Mouse (Mus musculus): ENCODE measurements at regions not wholly inside any gene's neighbourhood (a gene's known extent, or its start where the extent isn't known, plus 50 kb on each side); places are given as distances from the start of the nearest gene placed in this dataset.

DNA sequence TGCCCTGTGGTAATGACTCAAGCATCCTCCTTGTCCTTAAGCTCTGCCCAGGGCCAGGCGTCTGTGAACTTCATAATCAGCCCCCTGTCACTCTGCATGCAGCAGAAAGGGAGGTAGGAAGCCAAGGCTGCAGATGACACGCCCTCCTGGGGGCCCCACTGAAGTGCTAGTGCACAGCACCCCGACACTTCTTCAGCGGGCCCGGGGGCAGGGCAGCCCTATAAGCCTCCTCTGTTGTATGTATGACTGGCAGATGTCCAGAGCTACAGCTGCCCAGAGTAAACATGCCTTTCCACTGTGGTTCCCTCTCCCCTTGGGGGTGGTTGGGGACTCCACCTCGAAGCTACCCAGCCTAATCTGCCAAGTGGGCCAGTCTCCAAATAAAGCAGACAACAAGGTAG is 107.2 kb upstream of the Vps8 start:
- 69% methylated on average over 6 of the region's 6 CpGs for WGBS
- H3K27ac ChIP-seq (ENCODE audit: low read depth, low read length), result no peak overlapping the region
- H3K4me3 ChIP-seq (ENCODE audit: low read depth, low read length), result no peak overlapping the region
- ATAC-seq (ENCODE audit: low FRiP score), result no peak
- H3K27me3 ChIP-seq (ENCODE audit: control insufficient read depth, insufficient read depth, low read length), result no peaks in the 10 kb centered on the region
- H3K4me1 ChIP-seq (replicated peaks; ENCODE audit: control insufficient read depth, insufficient read depth, low read length), result no peaks in the 10 kb centered on the region
- H3K9ac ChIP-seq (ENCODE audit: low read depth, low read length), result no peak overlapping the region
- DNase-seq (ENCODE audit: low spot score), result no peak
- no peaks in the 10 kb centered on the region for H3K36me3 ChIP-seq (ENCODE audit: control insufficient read depth, insufficient read depth, low read length)
- H3K9me3 ChIP-seq (ENCODE audit: control insufficient read depth, low read length), result no peaks in the 10 kb centered on the region
- H3K4me2 ChIP-seq (replicated peaks; ENCODE audit: low read depth, low read length), result no peak overlapping the region

DNA sequence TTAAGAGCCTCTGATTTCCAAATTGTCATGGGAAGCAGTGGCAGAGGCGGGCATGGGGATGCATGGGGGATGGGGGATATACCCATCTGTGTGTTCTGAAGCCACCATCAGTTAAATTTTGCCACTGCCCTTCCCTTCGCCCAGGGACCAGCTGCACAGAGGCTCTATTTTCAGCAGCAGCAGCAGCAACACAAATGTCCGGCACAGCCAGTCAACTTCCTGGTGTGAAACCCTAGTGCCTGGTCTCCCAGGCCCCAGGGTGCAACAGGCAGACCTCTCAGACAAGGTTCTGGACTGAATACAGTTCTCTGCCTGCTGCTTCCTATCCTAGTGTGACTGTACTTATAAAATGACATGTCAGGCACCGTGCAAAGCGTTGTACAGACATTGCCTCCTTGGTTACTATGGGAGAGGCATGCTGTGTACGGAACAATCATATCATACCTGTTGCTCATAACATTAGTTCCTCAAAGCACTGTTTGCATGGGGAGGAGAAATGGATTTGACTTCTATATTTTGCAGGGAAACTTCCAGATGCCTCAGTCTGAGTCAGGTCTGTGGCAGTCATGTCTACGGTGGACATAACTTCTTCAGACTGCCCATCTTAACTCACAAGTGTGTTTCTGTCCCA is 104.8 kb upstream of the Vps8 start:
- Histone ChIP-seq H3K27ac (ENCODE audit: low read depth, low read length) (no peak overlapping the region), H3K9ac (ENCODE audit: low read depth, low read length) (no peak overlapping the region), H3K36me3 (ENCODE audit: control insufficient read depth, insufficient read depth, low read length) (no peaks in the 10 kb centered on the region), H3K4me3 (ENCODE audit: low read depth, low read length) (no peak overlapping the region), H3K4me1 (replicated peaks; ENCODE audit: control insufficient read depth, insufficient read depth, low read length) (no peaks in the 10 kb centered on the region), H3K4me2 (replicated peaks; ENCODE audit: low read depth, low read length) (no peak overlapping the region), H3K27me3 (ENCODE audit: control insufficient read depth, insufficient read depth, low read length) (no peaks in the 10 kb centered on the region), H3K9me3 (ENCODE audit: control insufficient read depth, low read length) (no peaks in the 10 kb centered on the region)
- WGBS, result 82% methylated on average over 7 of the region's 7 CpGs
- DNase-seq (ENCODE audit: low spot score), result no peak
- ATAC-seq (ENCODE audit: low FRiP score), result no peak

DNA sequence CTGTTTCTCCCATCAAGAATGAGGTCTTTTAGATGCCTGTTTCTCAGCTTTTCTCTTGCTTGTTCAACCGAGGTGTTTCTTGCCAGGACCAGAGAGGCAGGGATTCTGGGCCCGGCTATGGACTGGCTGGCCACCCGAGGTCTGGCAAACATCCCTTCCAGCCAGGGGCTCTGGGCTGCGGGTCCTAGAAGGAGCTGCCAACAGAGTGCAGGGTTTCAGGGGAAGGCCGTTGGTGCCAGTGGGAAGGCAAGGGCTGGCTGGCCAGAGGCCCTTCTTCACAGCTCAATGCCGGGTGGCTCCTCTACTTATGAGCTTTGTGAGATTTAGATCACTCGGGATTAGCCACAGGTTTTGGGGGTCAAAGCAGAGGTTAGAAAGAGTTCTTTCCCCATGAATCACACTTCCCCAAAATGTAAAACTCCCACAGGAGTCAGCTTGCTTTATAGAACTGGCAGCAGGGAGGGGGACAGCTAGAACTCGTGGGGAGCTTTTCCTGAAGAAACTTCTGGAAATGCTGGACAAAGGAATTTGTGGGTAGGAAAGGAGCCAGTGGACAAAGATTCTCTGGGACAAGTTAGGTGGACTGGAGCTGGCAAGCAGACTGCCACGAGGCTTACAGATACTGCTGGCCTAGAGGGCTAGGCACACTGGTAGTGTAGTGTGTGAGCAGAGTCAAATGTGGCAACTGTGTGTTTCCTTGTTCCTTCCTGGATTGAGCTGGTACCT is 104.1 kb upstream of the Vps8 start:
- WGBS, result 71% methylated on average over 9 of the region's 9 CpGs
- DNase-seq (ENCODE audit: low spot score), result no peak

DNA sequence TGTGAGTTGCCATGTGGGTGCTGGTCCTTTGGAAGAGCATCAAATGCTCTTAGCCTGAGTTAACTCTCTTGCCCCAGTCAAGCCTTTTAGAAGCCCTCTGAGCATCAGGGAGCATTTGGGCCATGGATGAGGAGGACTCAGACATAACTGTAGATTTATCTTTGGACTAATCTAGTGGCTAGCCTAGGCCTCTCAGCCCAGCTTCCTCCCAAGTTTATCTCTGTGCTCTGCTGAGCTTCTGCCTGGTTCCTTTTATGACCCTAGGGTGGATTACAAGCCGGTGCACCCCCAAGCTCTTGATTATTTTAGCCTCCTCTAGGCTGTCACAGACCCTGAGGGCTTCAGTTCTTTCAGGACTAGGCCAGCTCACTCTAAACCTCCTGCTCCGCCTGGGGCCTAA is 102.6 kb upstream of the Vps8 start:
- WGBS, result 86% methylated on average over 2 of the region's 2 CpGs
- no peak for ATAC-seq (ENCODE audit: low FRiP score)
- H3K4me2 ChIP-seq (replicated peaks; ENCODE audit: low read depth, low read length), result no peak overlapping the region
- H3K9me3 ChIP-seq (ENCODE audit: control insufficient read depth, low read length), result no peaks in the 10 kb centered on the region
- no peak overlapping the region for H3K9ac ChIP-seq (ENCODE audit: low read depth, low read length)
- H3K4me3 ChIP-seq (ENCODE audit: low read depth, low read length), result no peak overlapping the region
- H3K27ac ChIP-seq (ENCODE audit: low read depth, low read length), result no peak overlapping the region
- H3K36me3 ChIP-seq (ENCODE audit: control insufficient read depth, insufficient read depth, low read length), result no peaks in the 10 kb centered on the region
- no peaks in the 10 kb centered on the region for H3K27me3 ChIP-seq (ENCODE audit: control insufficient read depth, insufficient read depth, low read length)
- H3K4me1 ChIP-seq (replicated peaks; ENCODE audit: control insufficient read depth, insufficient read depth, low read length), result no peaks in the 10 kb centered on the region
- no peak for DNase-seq (ENCODE audit: low spot score)

More for the DNA sequence above, 104.1 kb upstream of the Vps8 start:
- H3K4me1 ChIP-seq (replicated peaks; ENCODE audit: control insufficient read depth, insufficient read depth, low read length), result no peaks in the 10 kb centered on the region
- no peak overlapping the region for H3K27ac ChIP-seq (ENCODE audit: low read depth, low read length)
- H3K4me2 ChIP-seq (replicated peaks; ENCODE audit: low read depth, low read length), result no peak overlapping the region
- H3K36me3 ChIP-seq (ENCODE audit: control insufficient read depth, insufficient read depth, low read length), result no peaks in the 10 kb centered on the region
- no peak for ATAC-seq (ENCODE audit: low FRiP score)
- no peaks in the 10 kb centered on the region for H3K27me3 ChIP-seq (ENCODE audit: control insufficient read depth, insufficient read depth, low read length)
- no peak overlapping the region for H3K4me3 ChIP-seq (ENCODE audit: low read depth, low read length)
- no peak overlapping the region for H3K9ac ChIP-seq (ENCODE audit: low read depth, low read length)
- no peaks in the 10 kb centered on the region for H3K9me3 ChIP-seq (ENCODE audit: control insufficient read depth, low read length)

GRCm38 (mm10) chr16:21321188-21322070 is 101.5 kb upstream of the Vps8 start:
- H3K27me3 ChIP-seq (ENCODE audit: control insufficient read depth, insufficient read depth, low read length), result no peaks in the 10 kb centered on the region
- ATAC-seq (ENCODE audit: low FRiP score) (no peak), DNase-seq (ENCODE audit: low spot score) (peak; percentile 40)
- H3K9me3 ChIP-seq (ENCODE audit: control insufficient read depth, low read length), result no peaks in the 10 kb centered on the region
- H3K9ac ChIP-seq (ENCODE audit: low read depth, low read length), result no peak overlapping the region
- no peak overlapping the region for H3K4me3 ChIP-seq (ENCODE audit: low read depth, low read length)
- no peaks in the 10 kb centered on the region for H3K36me3 ChIP-seq (ENCODE audit: control insufficient read depth, insufficient read depth, low read length)
- H3K4me2 ChIP-seq (replicated peaks; ENCODE audit: low read depth, low read length), result no peak overlapping the region
- no peak overlapping the region for H3K27ac ChIP-seq (ENCODE audit: low read depth, low read length)
- 51% methylated on average over 18 of the region's 18 CpGs for WGBS
- H3K4me1 ChIP-seq (replicated peaks; ENCODE audit: control insufficient read depth, insufficient read depth, low read length), result no peaks in the 10 kb centered on the region

DNA sequence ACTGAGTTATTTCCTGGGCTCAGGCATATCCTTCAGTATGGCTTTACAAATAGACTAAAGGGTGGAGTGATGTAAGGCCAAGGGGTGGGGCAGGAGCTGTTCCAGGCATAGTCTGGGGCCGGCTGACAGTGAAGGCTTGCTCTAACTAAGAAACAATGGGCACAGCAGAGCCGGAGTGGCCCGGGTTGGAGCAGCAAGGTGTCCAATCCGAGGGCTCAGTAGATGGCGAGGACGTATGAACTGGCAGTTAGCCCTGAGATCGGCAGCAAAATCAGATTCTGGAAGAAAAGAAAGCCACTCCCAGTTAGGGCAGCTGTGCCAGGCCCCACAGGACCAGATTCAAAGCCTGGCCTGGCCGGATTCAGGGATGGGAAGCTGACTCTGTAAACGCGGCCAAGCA is 100.5 kb upstream of the Vps8 start:
- Histone ChIP-seq H3K27ac (ENCODE audit: low read depth, low read length) (no peak overlapping the region), H3K27me3 (ENCODE audit: control insufficient read depth, insufficient read depth, low read length) (no peaks in the 10 kb centered on the region), H3K9me3 (ENCODE audit: control insufficient read depth, low read length) (no peaks in the 10 kb centered on the region), H3K4me1 (replicated peaks; ENCODE audit: control insufficient read depth, insufficient read depth, low read length) (no peaks in the 10 kb centered on the region), H3K36me3 (ENCODE audit: control insufficient read depth, insufficient read depth, low read length) (no peaks in the 10 kb centered on the region), H3K4me3 (ENCODE audit: low read depth, low read length) (no peak overlapping the region), H3K9ac (ENCODE audit: low read depth, low read length) (no peak overlapping the region), H3K4me2 (replicated peaks; ENCODE audit: low read depth, low read length) (no peak overlapping the region)
- peak; percentile 40; the same call in 1 of the 2 replicates for ATAC-seq (ENCODE audit: low FRiP score)
- no peak for DNase-seq (ENCODE audit: low spot score)
- WGBS, result 53% methylated on average over 10 of the region's 10 CpGs

DNA sequence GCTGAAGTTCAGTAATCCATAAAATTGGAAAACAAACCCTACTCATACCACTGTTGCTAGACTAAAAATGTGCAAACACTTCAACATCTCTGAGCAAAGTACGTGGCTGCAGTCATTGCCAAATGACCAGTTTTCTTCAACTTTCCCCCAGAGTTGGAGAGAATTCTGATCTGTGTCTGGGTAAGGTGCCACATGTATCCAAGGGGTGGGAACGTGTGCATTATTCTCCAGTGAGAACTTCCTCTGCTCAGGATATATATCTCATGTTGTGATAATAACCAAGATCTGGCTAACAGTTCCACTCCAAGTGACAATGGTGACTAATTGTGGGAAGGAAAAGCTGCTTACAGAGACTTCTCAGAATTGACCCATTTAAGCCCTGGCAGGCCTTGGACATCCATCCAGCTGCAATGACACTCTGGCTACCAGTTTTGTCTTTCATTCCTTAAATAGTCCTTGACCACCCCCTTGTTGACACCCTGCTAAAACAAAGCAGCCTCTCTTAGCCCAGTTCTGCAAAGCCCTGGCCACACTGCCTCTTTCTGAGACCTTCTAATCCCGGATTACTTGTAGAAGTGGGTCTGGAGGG is 99.4 kb upstream of the Vps8 start:
- Histone ChIP-seq H3K9me3 (ENCODE audit: control insufficient read depth, low read length) (no peaks in the 10 kb centered on the region), H3K27ac (ENCODE audit: low read depth, low read length) (no peak overlapping the region), H3K27me3 (ENCODE audit: control insufficient read depth, insufficient read depth, low read length) (no peaks in the 10 kb centered on the region), H3K9ac (ENCODE audit: low read depth, low read length) (no peak overlapping the region), H3K4me1 (replicated peaks; ENCODE audit: control insufficient read depth, insufficient read depth, low read length) (no peaks in the 10 kb centered on the region), H3K4me3 (ENCODE audit: low read depth, low read length) (no peak overlapping the region), H3K36me3 (ENCODE audit: control insufficient read depth, insufficient read depth, low read length) (no peaks in the 10 kb centered on the region), H3K4me2 (replicated peaks; ENCODE audit: low read depth, low read length) (no peak overlapping the region)
- DNase-seq (ENCODE audit: low spot score), result no peak
- 85% methylated on average over 3 of the region's 3 CpGs for WGBS
- no peak for ATAC-seq (ENCODE audit: low FRiP score)

DNA sequence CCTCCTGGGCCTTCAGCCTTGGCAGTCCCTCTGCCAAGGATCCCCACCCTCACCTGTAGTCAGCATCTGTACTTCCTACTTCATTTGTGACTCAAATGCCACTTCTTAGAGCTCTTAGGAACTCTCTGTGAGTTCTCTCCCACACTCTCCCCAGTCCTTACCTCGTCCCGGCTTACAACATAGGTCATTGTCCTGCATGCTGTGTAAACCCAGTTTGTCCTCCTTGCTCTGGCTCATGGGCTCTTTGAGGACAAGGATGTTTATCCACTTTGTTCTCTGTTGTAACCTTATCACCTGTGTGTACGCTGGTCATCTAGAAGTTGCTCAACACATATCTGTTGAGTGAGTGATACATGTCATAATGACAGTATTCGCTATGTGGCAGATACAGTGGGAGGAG is 94.9 kb upstream of the Vps8 start:
- Histone ChIP-seq H3K36me3 (ENCODE audit: control insufficient read depth, insufficient read depth, low read length) (no peaks in the 10 kb centered on the region), H3K27me3 (ENCODE audit: control insufficient read depth, insufficient read depth, low read length) (no peaks in the 10 kb centered on the region), H3K4me2 (replicated peaks; ENCODE audit: low read depth, low read length) (no peak overlapping the region), H3K27ac (ENCODE audit: low read depth, low read length) (no peak overlapping the region), H3K4me3 (ENCODE audit: low read depth, low read length) (no peak overlapping the region), H3K9ac (ENCODE audit: low read depth, low read length) (no peak overlapping the region), H3K4me1 (replicated peaks; ENCODE audit: control insufficient read depth, insufficient read depth, low read length) (0 out of 2 replicates have a peak, but pooled peaks cover 2% of the 10 kb centered on the region), H3K9me3 (ENCODE audit: control insufficient read depth, low read length) (no peaks in the 10 kb centered on the region)
- no peak for ATAC-seq (ENCODE audit: low FRiP score)
- DNase-seq (ENCODE audit: low spot score), result no peak
- 96% methylated on average over 4 of the region's 4 CpGs for WGBS
